Mouse (Mus musculus): Measurements from ENCODE around the gene Ntn3.

- TF ChIP-seq CTCF (IDR thresholded peaks at IDR 0.05; ENCODE audit: low read depth) (no peak), EP300 (optimal IDR thresholded peaks at IDR 0.05) (no peak)
Observed at GRCm38 (mm10) chr17:24167120-24167519, 42.2 kb downstream of the Ntn3 start.
